Mouse (Mus musculus): ENCODE results near the gene Arhgap21. TPM values are rescaled to one million over a fixed set of nuclear protein-coding genes. Genes with fewer than 3 reads are reported as not detected.

Arhgap21 gene
- polyA plus RNA-seq, 1 experiment from 2014 or later: 15.2 TPM

DNA sequence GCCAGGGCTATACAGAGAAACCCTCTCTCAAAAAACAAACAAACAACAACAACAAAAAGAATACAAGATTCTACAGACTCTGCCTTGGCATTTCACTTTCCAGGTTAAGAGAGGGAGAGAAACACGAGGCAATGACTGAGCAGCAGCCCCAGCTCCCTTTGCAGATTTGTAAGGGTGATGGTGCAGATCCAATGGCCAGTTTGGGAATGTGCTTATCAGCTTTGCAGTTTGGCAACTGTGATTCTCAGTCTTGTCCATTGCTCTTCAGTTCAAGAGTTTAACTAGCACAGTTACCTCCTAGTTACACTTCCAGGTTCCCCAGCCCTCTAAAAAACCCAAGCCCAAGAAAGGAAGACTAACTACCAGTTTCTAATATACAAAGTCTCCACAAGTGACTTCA, 47.7 kb downstream of the Arhgap21 start:
- Histone ChIP-seq H3K27me3 (ENCODE audit: insufficient read depth, poor library complexity, severe bottlenecking) (no peaks in the 10 kb centered on the region), H3K27ac (no peak overlapping the region), H3K4me1 (peaks cover 21% of the 10 kb centered on the region), H3K4me3 (no peak overlapping the region), H3K36me3 (no peaks in the 10 kb centered on the region), H3K9me3 (no peaks in the 10 kb centered on the region)
- 58% methylated on average over 1 of the region's 1 CpGs for WGBS
- DNase-seq (ENCODE audit: low spot score): no peak

DNA sequence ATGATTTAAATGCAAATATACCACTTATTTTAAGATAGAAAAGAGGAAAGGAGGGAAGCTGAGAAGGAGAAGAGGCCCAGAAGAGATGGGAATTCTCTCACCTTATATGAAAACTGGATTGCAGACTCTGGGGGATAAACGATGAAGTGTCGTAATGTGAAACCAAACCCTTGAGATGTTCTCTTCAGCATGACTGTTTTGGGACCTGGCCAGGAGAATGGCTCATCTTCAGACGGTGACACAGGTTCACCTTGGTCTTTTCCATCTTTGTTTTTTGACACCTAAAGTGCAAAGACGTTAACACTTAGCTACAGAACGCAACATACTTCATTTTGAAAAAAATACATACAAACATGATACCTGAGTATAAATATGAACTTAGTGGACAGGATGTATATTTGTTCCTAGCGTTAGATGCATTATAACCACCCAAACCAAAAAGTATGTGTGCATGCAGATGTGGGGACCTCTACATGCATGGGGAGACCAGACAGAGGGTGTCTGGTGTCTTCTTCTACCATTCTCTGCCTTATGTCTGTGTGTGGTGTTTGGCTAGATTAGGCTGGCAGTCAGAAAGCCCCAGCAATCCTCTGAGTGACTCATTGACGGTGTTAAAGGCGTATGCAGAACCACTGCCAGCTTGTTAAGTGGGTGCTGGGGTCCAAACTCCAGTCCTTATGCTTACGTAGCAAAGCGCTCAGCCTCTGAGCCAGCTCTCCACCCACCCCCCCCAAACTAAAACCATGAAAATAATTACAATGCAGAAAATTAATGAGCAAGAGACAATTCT, 54.0 kb downstream of the Arhgap21 start:
- Histone ChIP-seq H3K9me3 (no peaks in the 10 kb centered on the region), H3K4me1 (peaks cover 8% of the 10 kb centered on the region), H3K36me3 (peaks cover 13% of the 10 kb centered on the region), H3K27ac (no peak overlapping the region), H3K27me3 (ENCODE audit: insufficient read depth, poor library complexity, severe bottlenecking) (no peaks in the 10 kb centered on the region), H3K4me3 (no peak overlapping the region)
- 90% methylated on average over 10 of the region's 10 CpGs for WGBS
- DNase-seq (ENCODE audit: low spot score): peak; percentile 58

DNA sequence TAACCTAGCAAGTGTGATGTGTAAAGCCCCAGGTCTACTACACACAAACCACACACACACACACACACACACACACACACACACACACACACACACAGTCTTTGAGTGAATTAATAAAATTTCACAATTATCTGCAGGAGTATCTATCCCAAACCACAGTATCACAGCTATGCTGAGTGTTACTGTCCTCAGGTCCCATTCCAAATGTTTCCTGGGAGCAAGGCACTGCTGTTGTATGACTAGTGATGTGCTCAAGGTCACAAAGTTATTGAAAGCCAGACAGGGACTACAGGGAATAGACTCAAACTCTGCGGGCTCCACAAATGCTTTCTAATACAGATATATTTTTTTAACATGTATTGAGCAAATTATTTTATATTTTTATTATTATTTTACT, 55.7 kb downstream of the Arhgap21 start:
- DNase-seq (ENCODE audit: low spot score): no peak
- 91% methylated on average over 1 of the region's 1 CpGs for whole genome bisulfite sequencing
- Histone ChIP-seq H3K4me3 (no peak overlapping the region), H3K27me3 (ENCODE audit: insufficient read depth, poor library complexity, severe bottlenecking) (no peaks in the 10 kb centered on the region), H3K36me3 (peaks cover 13% of the 10 kb centered on the region), H3K27ac (no peak overlapping the region), H3K4me1 (peaks cover 21% of the 10 kb centered on the region), H3K9me3 (no peaks in the 10 kb centered on the region)

DNA sequence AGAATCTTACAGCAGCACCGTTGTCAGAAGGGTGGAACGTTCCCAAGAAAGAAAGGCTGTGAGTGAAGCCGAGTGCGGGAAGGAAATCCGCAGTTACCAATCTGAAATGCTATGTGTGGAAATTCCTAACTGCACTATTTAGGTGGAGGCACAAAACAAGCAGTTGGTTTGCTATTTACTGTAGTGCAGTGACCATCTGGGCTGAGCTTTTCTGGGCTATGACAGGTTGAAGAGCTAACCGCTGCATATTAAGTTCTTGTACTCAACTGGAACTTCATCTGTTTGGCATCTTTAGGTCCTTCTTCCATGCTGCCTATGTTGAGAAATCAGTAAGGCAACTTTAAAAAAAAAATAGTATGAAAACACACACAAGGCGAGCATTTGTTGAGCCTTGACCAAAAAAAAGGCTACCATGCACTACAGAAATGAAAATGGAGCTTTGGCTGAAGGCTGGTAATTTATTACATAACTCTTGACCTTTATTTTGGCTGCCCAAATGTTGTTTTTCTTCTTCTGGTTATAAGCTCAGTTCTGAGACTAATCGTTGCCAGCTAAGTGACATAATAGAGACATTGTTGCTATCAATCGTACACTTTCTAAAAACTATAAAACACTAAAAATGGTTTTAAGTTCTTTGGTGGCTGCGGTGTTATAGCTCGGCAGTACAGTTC, 56.2 kb downstream of the Arhgap21 start:
- Histone ChIP-seq H3K4me3 (no peak overlapping the region), H3K27me3 (ENCODE audit: insufficient read depth, poor library complexity, severe bottlenecking) (no peaks in the 10 kb centered on the region), H3K36me3 (peaks cover 13% of the 10 kb centered on the region), H3K4me1 (peaks cover 22% of the 10 kb centered on the region), H3K9me3 (no peaks in the 10 kb centered on the region), H3K27ac (no peak overlapping the region)
- 92% methylated on average over 11 of the region's 11 CpGs for WGBS
- no peak for DNase-seq (ENCODE audit: low spot score)

DNA sequence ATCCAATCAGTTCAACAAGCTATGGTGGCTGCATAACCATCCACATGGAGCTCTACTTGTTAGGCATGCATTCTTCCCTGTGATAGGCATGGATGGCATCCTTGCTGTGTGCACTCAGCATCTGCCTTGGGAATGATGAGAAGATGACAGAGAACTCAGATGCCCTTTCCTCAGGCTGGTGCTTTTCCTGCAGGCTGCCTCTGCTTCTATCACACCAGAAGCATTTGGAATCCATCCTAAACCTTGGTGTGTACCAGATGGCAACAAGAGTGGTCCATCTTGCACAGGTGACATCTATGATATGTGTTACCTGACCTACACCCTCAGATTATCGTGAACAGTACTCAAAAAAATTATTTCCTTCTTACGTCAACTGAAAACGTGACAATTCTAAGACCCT, 58.2 kb downstream of the Arhgap21 start:
- peak; percentile 71 for DNase-seq (ENCODE audit: low spot score)
- H3K27ac ChIP-seq: no peak overlapping the region
- H3K4me1 ChIP-seq: peaks cover 22% of the 10 kb centered on the region
- H3K36me3 ChIP-seq: peaks cover 13% of the 10 kb centered on the region
- H3K27me3 ChIP-seq (ENCODE audit: insufficient read depth, poor library complexity, severe bottlenecking): no peaks in the 10 kb centered on the region
- WGBS: 91% methylated on average over 3 of the region's 3 CpGs
- no peak overlapping the region for H3K4me3 ChIP-seq
- no peaks in the 10 kb centered on the region for H3K9me3 ChIP-seq

DNA sequence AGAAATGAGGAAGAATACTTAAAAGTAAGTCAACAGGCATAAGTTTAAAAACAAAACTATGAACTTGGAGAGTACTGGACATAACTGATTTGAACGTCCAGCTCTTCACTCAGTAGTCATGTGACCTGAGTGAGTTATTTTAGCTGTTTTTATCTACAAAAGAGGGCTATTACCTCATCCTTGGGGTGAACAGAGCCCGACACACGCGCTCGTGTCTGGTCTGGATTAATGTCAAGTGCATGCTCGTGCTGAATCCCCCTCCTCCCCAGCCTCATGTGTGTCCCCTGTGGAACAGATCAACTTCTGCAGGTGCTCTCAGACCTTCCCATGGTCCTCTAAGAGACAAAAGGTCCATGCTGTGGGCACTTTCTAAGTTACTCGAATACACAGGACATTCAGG, 59.3 kb downstream of the Arhgap21 start:
- H3K4me3 ChIP-seq: no peak overlapping the region
- peaks cover 22% of the 10 kb centered on the region for H3K4me1 ChIP-seq
- peaks cover 13% of the 10 kb centered on the region for H3K36me3 ChIP-seq
- H3K27ac ChIP-seq: peak overlapping the region; percentile 67; the same call in 1 of the 2 replicates
- no peaks in the 10 kb centered on the region for H3K27me3 ChIP-seq (ENCODE audit: insufficient read depth, poor library complexity, severe bottlenecking)
- DNase-seq (ENCODE audit: low spot score): peak; percentile 80
- 23% methylated on average over 7 of the region's 7 CpGs for whole genome bisulfite sequencing
- no peaks in the 10 kb centered on the region for H3K9me3 ChIP-seq

DNA sequence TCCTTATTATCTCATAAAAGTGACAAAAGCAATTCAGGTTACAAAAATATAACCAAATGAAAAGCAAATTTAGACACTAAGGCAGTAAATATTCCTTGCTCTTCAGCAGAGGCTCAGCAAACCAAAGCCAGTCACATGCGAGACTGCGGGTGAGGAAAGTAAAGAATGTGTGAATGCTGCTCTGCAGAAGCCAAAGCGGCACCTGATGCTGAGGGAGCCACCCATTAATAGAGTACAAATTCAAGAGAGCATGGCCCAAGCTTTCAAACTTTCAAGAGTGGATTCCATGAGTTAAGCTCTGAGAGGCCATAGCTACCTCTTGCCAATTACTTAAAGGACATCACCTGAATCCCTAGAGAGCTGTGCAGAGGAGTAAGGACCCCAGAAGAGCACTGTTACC, 61.4 kb downstream of the Arhgap21 start:
- DNase-seq (ENCODE audit: low spot score): no peak
- peak overlapping the region; percentile 57; the same call in 1 of the 2 replicates for H3K27ac ChIP-seq
- H3K4me3 ChIP-seq: no peak overlapping the region
- no peaks in the 10 kb centered on the region for H3K9me3 ChIP-seq
- peaks cover 22% of the 10 kb centered on the region for H3K4me1 ChIP-seq
- 60% methylated on average over 3 of the region's 3 CpGs for WGBS
- H3K36me3 ChIP-seq: peaks cover 11% of the 10 kb centered on the region
- no peaks in the 10 kb centered on the region for H3K27me3 ChIP-seq (ENCODE audit: insufficient read depth, poor library complexity, severe bottlenecking)

DNA sequence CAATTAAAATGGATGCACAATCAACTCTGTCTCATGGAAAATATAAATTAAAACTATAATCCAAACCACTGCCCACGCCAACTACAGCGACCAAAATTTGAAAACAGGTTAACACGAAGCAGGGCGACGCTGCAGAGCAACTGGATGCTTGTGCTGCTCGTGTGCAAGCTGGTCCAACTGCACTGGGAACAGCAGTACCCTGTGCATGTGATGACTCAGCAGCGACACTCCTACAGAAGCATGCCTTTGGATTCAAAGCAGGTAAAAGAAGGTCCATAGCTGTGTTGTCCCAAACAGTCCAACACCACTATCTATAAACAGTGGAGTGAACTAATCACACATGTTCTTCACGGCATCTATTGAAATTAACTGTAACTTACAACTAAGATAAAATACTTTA, 63.3 kb downstream of the Arhgap21 start:
- Histone ChIP-seq H3K9me3 (no peaks in the 10 kb centered on the region), H3K27ac (no peak overlapping the region), H3K36me3 (no peaks in the 10 kb centered on the region), H3K27me3 (ENCODE audit: insufficient read depth, poor library complexity, severe bottlenecking) (no peaks in the 10 kb centered on the region), H3K4me1 (peaks cover 20% of the 10 kb centered on the region), H3K4me3 (no peak overlapping the region)
- DNase-seq (ENCODE audit: low spot score): no peak
- WGBS: 91% methylated on average over 8 of the region's 8 CpGs

DNA sequence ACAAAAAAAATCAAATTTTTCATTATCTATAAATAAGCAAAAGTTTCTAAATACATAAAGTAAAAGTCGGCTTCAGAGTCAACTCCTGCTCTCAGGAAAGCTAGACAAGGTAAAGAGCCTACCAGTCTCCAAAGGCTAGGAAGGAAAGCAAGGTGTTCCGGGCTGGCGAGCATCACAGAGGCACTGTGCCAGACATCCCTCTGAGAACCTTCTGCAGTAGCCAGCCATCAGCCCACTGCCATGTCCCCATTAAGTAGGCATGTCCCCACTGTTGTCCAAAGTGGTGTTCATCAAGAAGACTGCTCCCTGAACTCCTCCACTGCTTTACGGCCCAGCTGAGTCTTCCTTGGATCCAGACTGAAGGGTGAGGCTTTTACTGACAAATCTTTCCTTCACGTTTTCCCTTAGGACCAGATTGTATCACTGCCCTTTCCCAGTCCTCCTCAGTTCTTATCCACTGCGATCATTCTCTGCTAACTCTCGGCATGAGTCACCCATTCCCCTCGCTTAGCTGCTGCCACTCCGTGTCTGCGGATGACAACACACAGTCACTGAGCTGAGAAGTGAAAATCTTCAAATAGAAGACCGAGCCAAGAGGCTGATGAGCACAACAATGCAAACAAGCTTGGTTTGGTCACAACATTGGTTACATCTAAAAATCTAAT, 65.6 kb downstream of the Arhgap21 start:
- no peak overlapping the region for H3K4me3 ChIP-seq
- no peak for DNase-seq (ENCODE audit: low spot score)
- H3K36me3 ChIP-seq: no peaks in the 10 kb centered on the region
- H3K27me3 ChIP-seq (ENCODE audit: insufficient read depth, poor library complexity, severe bottlenecking): no peaks in the 10 kb centered on the region
- WGBS: 66% methylated on average over 11 of the region's 11 CpGs
- peaks cover 7% of the 10 kb centered on the region for H3K4me1 ChIP-seq
- H3K27ac ChIP-seq: peak overlapping the region; percentile 9; the same call in 1 of the 2 replicates
- H3K9me3 ChIP-seq: no peaks in the 10 kb centered on the region

DNA sequence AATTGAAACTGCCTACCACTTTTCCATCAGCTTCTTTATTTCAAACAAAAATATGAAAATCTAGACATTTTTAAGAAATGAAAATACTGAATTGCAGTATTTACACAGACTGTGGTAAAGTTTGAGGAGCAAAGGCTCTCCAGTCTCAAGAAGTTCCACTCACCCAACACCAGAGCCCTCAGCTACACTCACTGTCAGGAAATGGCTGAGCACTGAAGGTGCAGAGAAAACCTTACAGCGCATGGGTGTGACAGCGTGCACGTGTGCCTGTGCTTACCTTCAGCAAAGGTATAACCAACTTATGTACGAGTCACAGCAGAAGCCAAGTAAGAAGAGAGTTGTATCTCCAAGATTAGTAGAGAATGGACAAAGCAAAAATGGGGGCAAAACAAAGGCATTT, 66.8 kb downstream of the Arhgap21 start:
- Histone ChIP-seq H3K27ac (no peak overlapping the region), H3K4me3 (no peak overlapping the region), H3K36me3 (no peaks in the 10 kb centered on the region), H3K9me3 (no peaks in the 10 kb centered on the region), H3K4me1 (peaks cover 5% of the 10 kb centered on the region; the same call in 1 of the 2 replicates), H3K27me3 (ENCODE audit: insufficient read depth, poor library complexity, severe bottlenecking) (no peaks in the 10 kb centered on the region)
- WGBS: 96% methylated on average over 4 of the region's 4 CpGs
- no peak for DNase-seq (ENCODE audit: low spot score)

DNA sequence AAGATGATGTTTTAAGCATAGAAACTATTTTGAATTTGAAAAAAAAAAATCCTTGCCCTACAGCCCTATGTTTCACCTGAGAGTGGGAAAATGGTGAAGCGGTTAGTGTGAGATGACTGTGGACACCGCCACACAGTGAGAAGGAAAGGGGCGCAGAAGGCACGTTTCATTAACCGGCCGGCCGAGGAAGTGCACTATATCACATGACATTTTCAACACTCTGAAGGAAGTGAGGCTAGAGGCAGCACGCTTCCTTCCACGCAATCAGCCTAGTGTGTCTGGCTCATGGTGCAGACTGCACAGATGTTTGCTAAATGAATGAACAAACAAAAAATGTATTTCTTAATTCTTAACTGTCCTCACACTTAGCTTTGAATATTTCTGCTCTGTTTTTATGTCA, 69.4 kb downstream of the Arhgap21 start:
- Histone ChIP-seq H3K27ac (no peak overlapping the region), H3K27me3 (ENCODE audit: insufficient read depth, poor library complexity, severe bottlenecking) (no peaks in the 10 kb centered on the region), H3K4me1 (peaks cover 7% of the 10 kb centered on the region), H3K36me3 (no peaks in the 10 kb centered on the region; the same call in 1 of the 2 replicates), H3K4me3 (no peak overlapping the region), H3K9me3 (no peaks in the 10 kb centered on the region)
- DNase-seq (ENCODE audit: low spot score): no peak
- WGBS: 53% methylated on average over 9 of the region's 9 CpGs

DNA sequence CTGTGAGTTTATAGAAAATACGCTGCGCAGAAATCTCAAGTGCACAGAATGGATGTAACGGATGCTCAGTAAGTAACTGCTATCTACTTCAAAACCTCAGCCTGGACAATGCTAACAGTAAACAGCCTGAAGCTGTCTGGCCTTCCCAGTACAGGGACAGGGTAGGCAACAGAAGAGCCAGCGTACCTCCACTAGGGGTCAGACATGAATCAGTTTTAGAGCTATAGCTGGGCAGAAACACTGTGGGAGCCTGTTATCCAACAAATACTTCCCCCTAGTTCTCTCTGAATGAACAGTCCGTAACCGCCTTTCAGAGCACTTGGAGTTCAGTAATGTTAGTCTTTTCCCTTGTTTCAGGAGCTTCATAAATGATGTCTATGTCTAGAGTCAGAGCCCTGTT, 70.0 kb downstream of the Arhgap21 start:
- Histone ChIP-seq H3K4me1 (peaks cover 10% of the 10 kb centered on the region), H3K9me3 (no peaks in the 10 kb centered on the region), H3K36me3 (no peaks in the 10 kb centered on the region; the same call in 1 of the 2 replicates), H3K4me3 (no peak overlapping the region), H3K27me3 (ENCODE audit: insufficient read depth, poor library complexity, severe bottlenecking) (no peaks in the 10 kb centered on the region), H3K27ac (no peak overlapping the region)
- WGBS: 36% methylated on average over 6 of the region's 6 CpGs
- peak; percentile 88 for DNase-seq (ENCODE audit: low spot score)

DNA sequence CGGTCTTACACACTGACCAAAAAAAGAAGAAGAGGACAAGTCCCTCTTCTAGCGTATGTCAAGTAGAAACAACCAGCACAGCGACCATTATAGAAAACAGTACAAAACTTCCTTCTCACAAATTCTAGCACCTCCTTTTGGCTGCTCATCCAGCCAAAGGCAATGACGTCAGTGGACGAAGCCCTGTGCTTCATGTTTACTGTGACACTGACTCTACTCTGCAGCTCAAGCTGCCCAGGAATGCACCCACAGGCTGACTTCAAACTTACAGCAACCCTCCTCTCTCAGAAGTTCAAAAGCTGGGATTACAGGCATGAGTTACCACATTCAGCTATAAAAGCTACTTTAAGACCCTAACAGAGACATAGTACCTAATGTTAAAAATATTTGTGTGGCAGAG, 72.2 kb downstream of the Arhgap21 start:
- Histone ChIP-seq H3K36me3 (no peaks in the 10 kb centered on the region; the same call in 1 of the 2 replicates), H3K9me3 (no peaks in the 10 kb centered on the region), H3K27ac (no peak overlapping the region), H3K27me3 (ENCODE audit: insufficient read depth, poor library complexity, severe bottlenecking) (no peaks in the 10 kb centered on the region), H3K4me3 (no peak overlapping the region), H3K4me1 (peaks cover 10% of the 10 kb centered on the region)
- DNase-seq (ENCODE audit: low spot score): no peak
- WGBS: 88% methylated on average over 5 of the region's 5 CpGs
